Mouse (Mus musculus): Measurements from ENCODE around the gene Arhgef7. TPM values are rescaled to one million over a fixed set of nuclear protein-coding genes. Genes with fewer than 3 reads are reported as not detected.

Gene Arhgef7
- polyA plus RNA-seq, 1 experiment: 38.5 TPM

DNA sequence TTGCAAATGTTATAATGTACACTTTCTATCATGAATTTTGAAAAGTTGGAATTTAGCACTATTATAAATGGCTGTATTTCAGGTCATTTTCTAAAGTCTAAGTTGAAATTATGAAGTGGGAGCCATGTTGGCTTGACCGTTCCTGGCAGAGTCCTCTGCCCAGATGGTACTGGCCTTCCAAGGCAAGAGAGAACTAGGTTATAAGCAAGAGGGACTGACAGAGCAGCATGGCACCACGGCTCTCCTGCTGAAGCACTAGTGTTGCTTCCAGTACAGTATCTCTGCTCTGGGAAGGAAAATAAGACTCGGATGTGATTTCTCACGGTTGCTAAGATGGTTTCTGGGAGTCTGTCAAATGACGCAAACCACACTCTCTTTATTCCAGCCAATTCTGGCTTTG is 34.5 kb downstream of the Arhgef7 start:
- H3K9me3 ChIP-seq (replicated peaks; ENCODE audit: control insufficient read depth, insufficient read depth, low read length, poor library complexity, severe bottlenecking): no peaks in the 10 kb centered on the region
- no peak overlapping the region for H3K4me3 ChIP-seq (ENCODE audit: low read depth, low read length)
- no peaks in the 10 kb centered on the region for H3K4me1 ChIP-seq (ENCODE audit: control insufficient read depth, insufficient read depth, low read length)
- no peaks in the 10 kb centered on the region for H3K27me3 ChIP-seq (ENCODE audit: control insufficient read depth, insufficient read depth, low read length, poor library complexity, severe bottlenecking)
- no peak overlapping the region for H3K9ac ChIP-seq (ENCODE audit: low read depth, poor library complexity, severe bottlenecking)
- no peak overlapping the region for H3K27ac ChIP-seq (ENCODE audit: insufficient read depth, low read length)
- no peaks in the 10 kb centered on the region for H3K36me3 ChIP-seq (ENCODE audit: control insufficient read depth, insufficient read depth, low read length, poor library complexity, severe bottlenecking)
- TF ChIP-seq EP300 (IDR thresholded peaks at IDR 0.05; ENCODE audit: insufficient read depth, low read depth, low read length) (no peak), POLR2A (IDR thresholded peaks at IDR 0.05; ENCODE audit: insufficient read depth, low read length) (no peak), CTCF (IDR thresholded peaks at IDR 0.05; ENCODE audit: low read depth, low read length) (no peak)

DNA sequence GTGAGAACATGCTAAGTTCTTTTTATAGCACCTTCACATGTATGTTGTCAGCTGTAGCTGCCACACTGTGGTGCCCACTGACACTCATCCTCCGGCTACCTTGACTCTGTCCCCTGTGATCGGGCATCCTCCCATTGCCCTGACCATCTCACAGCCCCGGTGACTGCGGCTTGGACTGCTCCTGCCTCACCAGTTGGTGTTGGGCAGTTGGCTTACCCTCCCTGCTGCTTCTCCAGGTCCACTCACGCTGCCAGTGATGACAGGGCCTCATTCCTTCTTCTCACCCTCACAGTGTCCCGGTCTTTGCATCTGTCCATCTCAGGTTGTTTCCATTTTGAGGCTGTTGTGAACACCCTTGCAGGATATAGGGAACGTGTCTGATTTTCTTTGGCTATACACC is 35.3 kb downstream of the Arhgef7 start:
- no peak overlapping the region for H3K4me3 ChIP-seq (ENCODE audit: low read depth, low read length)
- no peak overlapping the region for H3K9ac ChIP-seq (ENCODE audit: low read depth, poor library complexity, severe bottlenecking)
- H3K4me1 ChIP-seq (ENCODE audit: control insufficient read depth, insufficient read depth, low read length): no peaks in the 10 kb centered on the region
- no peaks in the 10 kb centered on the region for H3K27me3 ChIP-seq (ENCODE audit: control insufficient read depth, insufficient read depth, low read length, poor library complexity, severe bottlenecking)
- TF ChIP-seq POLR2A (IDR thresholded peaks at IDR 0.05; ENCODE audit: insufficient read depth, low read length): no peak
- TF ChIP-seq CTCF (IDR thresholded peaks at IDR 0.05; ENCODE audit: low read depth, low read length): no peak
- no peak for TF ChIP-seq EP300 (IDR thresholded peaks at IDR 0.05; ENCODE audit: insufficient read depth, low read depth, low read length)
- H3K36me3 ChIP-seq (ENCODE audit: control insufficient read depth, insufficient read depth, low read length, poor library complexity, severe bottlenecking): no peaks in the 10 kb centered on the region
- H3K9me3 ChIP-seq (replicated peaks; ENCODE audit: control insufficient read depth, insufficient read depth, low read length, poor library complexity, severe bottlenecking): no peaks in the 10 kb centered on the region
- H3K27ac ChIP-seq (ENCODE audit: insufficient read depth, low read length): no peak overlapping the region

DNA sequence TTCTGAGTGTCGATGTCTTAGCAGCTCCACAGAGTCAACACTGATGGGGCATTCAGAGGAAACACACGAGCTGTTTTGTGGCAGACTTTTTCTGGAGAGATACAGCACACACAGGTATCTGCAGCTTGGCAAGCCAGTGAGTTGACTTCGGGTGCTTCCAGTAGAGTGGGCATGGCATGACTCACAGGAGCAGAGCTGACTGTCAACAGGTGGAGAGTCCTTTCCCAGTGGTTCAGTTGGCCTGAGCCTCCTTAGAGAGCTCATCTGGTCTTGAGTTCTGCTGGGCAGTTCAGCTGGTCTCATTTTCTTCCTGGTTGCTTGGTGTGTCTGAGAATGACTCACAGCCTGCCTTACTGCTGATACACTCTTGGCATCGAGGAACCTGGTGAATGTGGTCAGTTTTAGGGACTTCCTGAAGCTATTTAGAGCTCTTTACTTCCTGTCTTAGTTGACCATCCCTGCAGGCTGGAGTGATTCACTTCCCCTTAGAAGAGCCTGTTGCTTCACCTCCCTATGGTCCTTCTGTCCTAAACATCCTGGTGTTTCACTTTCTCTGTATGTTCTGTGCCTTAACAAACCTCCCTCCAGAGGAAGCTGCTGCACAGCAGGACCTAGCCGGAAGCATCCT is 39.8 kb downstream of the Arhgef7 start:
- no peak overlapping the region for H3K27ac ChIP-seq (ENCODE audit: insufficient read depth, low read length)
- no peak overlapping the region for H3K9ac ChIP-seq (ENCODE audit: low read depth, poor library complexity, severe bottlenecking)
- H3K4me3 ChIP-seq (ENCODE audit: low read depth, low read length): no peak overlapping the region
- H3K36me3 ChIP-seq (ENCODE audit: control insufficient read depth, insufficient read depth, low read length, poor library complexity, severe bottlenecking): no peaks in the 10 kb centered on the region
- H3K9me3 ChIP-seq (replicated peaks; ENCODE audit: control insufficient read depth, insufficient read depth, low read length, poor library complexity, severe bottlenecking): no peaks in the 10 kb centered on the region
- TF ChIP-seq CTCF (IDR thresholded peaks at IDR 0.05; ENCODE audit: low read depth, low read length) (no peak), POLR2A (IDR thresholded peaks at IDR 0.05; ENCODE audit: insufficient read depth, low read length) (no peak), EP300 (IDR thresholded peaks at IDR 0.05; ENCODE audit: insufficient read depth, low read depth, low read length) (no peak)
- no peaks in the 10 kb centered on the region for H3K4me1 ChIP-seq (ENCODE audit: control insufficient read depth, insufficient read depth, low read length)
- no peaks in the 10 kb centered on the region for H3K27me3 ChIP-seq (ENCODE audit: control insufficient read depth, insufficient read depth, low read length, poor library complexity, severe bottlenecking)

- no peaks in the 10 kb centered on the region for H3K27me3 ChIP-seq (ENCODE audit: control insufficient read depth, insufficient read depth, low read length, poor library complexity, severe bottlenecking)
- TF ChIP-seq EP300 (IDR thresholded peaks at IDR 0.05; ENCODE audit: insufficient read depth, low read depth, low read length): no peak
- no peak for TF ChIP-seq CTCF (IDR thresholded peaks at IDR 0.05; ENCODE audit: low read depth, low read length)
- no peak for TF ChIP-seq POLR2A (IDR thresholded peaks at IDR 0.05; ENCODE audit: insufficient read depth, low read length)
- H3K4me3 ChIP-seq (ENCODE audit: low read depth, low read length): no peak overlapping the region
- no peaks in the 10 kb centered on the region for H3K9me3 ChIP-seq (replicated peaks; ENCODE audit: control insufficient read depth, insufficient read depth, low read length, poor library complexity, severe bottlenecking)
- no peaks in the 10 kb centered on the region for H3K4me1 ChIP-seq (ENCODE audit: control insufficient read depth, insufficient read depth, low read length)
- H3K9ac ChIP-seq (ENCODE audit: low read depth, poor library complexity, severe bottlenecking): no peak overlapping the region
- H3K36me3 ChIP-seq (ENCODE audit: control insufficient read depth, insufficient read depth, low read length, poor library complexity, severe bottlenecking): no peaks in the 10 kb centered on the region
- no peak overlapping the region for H3K27ac ChIP-seq (ENCODE audit: insufficient read depth, low read length)
Measured at GRCm38 (mm10) chr8:11770001-11770400, 42.5 kb downstream of the Arhgef7 start.

GRCm38 (mm10) chr8:11770521-11771080 is 43.1 kb downstream of the Arhgef7 start:
- Histone ChIP-seq H3K36me3 (ENCODE audit: control insufficient read depth, insufficient read depth, low read length, poor library complexity, severe bottlenecking) (no peaks in the 10 kb centered on the region), H3K4me1 (ENCODE audit: control insufficient read depth, insufficient read depth, low read length) (no peaks in the 10 kb centered on the region), H3K27ac (ENCODE audit: insufficient read depth, low read length) (no peak overlapping the region), H3K9me3 (replicated peaks; ENCODE audit: control insufficient read depth, insufficient read depth, low read length, poor library complexity, severe bottlenecking) (no peaks in the 10 kb centered on the region), H3K9ac (ENCODE audit: low read depth, poor library complexity, severe bottlenecking) (no peak overlapping the region), H3K4me3 (ENCODE audit: low read depth, low read length) (no peak overlapping the region), H3K27me3 (ENCODE audit: control insufficient read depth, insufficient read depth, low read length, poor library complexity, severe bottlenecking) (no peaks in the 10 kb centered on the region)
- no peak for TF ChIP-seq POLR2A (IDR thresholded peaks at IDR 0.05; ENCODE audit: insufficient read depth, low read length)
- no peak for TF ChIP-seq EP300 (IDR thresholded peaks at IDR 0.05; ENCODE audit: insufficient read depth, low read depth, low read length)
- TF ChIP-seq CTCF (IDR thresholded peaks at IDR 0.05; ENCODE audit: low read depth, low read length): no peak

GRCm38 (mm10) chr8:11771608-11772007 is 44.1 kb downstream of the Arhgef7 start:
- no peaks in the 10 kb centered on the region for H3K27me3 ChIP-seq (ENCODE audit: control insufficient read depth, insufficient read depth, low read length, poor library complexity, severe bottlenecking)
- H3K9me3 ChIP-seq (replicated peaks; ENCODE audit: control insufficient read depth, insufficient read depth, low read length, poor library complexity, severe bottlenecking): no peaks in the 10 kb centered on the region
- no peak overlapping the region for H3K9ac ChIP-seq (ENCODE audit: low read depth, poor library complexity, severe bottlenecking)
- H3K27ac ChIP-seq (ENCODE audit: insufficient read depth, low read length): no peak overlapping the region
- TF ChIP-seq EP300 (IDR thresholded peaks at IDR 0.05; ENCODE audit: insufficient read depth, low read depth, low read length): no peak
- TF ChIP-seq CTCF (IDR thresholded peaks at IDR 0.05; ENCODE audit: low read depth, low read length): no peak
- no peak for TF ChIP-seq POLR2A (IDR thresholded peaks at IDR 0.05; ENCODE audit: insufficient read depth, low read length)
- H3K4me1 ChIP-seq (ENCODE audit: control insufficient read depth, insufficient read depth, low read length): no peaks in the 10 kb centered on the region
- H3K4me3 ChIP-seq (ENCODE audit: low read depth, low read length): no peak overlapping the region
- H3K36me3 ChIP-seq (ENCODE audit: control insufficient read depth, insufficient read depth, low read length, poor library complexity, severe bottlenecking): no peaks in the 10 kb centered on the region
